Mouse (Mus musculus): ENCODE measurements around the gene Actg1. TPM values are rescaled to one million over a fixed set of nuclear protein-coding genes. Genes with fewer than 3 reads are reported as not detected.

Gene Actg1
- polyA plus RNA-seq, 1 experiment = 2,358 TPM

GRCm38 (mm10) chr11:120351250-120352092 is 3.1 kb upstream of the Actg1 start:
- TF ChIP-seq POLR2AphosphoS2 (IDR thresholded peaks at IDR 0.05; ENCODE audit: insufficient read length, low read depth) (peak; percentile 53), MAX (IDR thresholded peaks at IDR 0.05; ENCODE audit: low read depth) (no peak)
- H3K27me3 ChIP-seq (ENCODE audit: control insufficient read depth, insufficient read depth, insufficient read length) = no peaks in the 10 kb centered on the region
- H3K4me3 ChIP-seq = peak overlapping the region; percentile 97
- peaks cover 26% of the 10 kb centered on the region for H3K79me2 ChIP-seq (ENCODE audit: control insufficient read depth, insufficient read depth)
- peaks cover 9% of the 10 kb centered on the region for H3K36me3 ChIP-seq (ENCODE audit: control insufficient read depth, insufficient read depth)
- no peak overlapping the region for H3ac ChIP-seq (ENCODE audit: control insufficient read depth, insufficient read length)
- peak overlapping the region; percentile 99 for H3K4me2 ChIP-seq (ENCODE audit: low read depth)

GRCm38 (mm10) chr11:120350711-120351110 is 2.4 kb upstream of the Actg1 start:
- Histone ChIP-seq H3K27me3 (ENCODE audit: control insufficient read depth, insufficient read depth, insufficient read length) (no peaks in the 10 kb centered on the region), H3K79me2 (ENCODE audit: control insufficient read depth, insufficient read depth) (peaks cover 27% of the 10 kb centered on the region), H3ac (ENCODE audit: control insufficient read depth, insufficient read length) (no peak overlapping the region), H3K4me2 (ENCODE audit: low read depth) (peak overlapping the region; percentile 99), H3K36me3 (ENCODE audit: control insufficient read depth, insufficient read depth) (peaks cover 9% of the 10 kb centered on the region), H3K4me3 (peak overlapping the region; percentile 97)
- TF ChIP-seq REST (IDR thresholded peaks at IDR 0.05; ENCODE audit: insufficient read depth, insufficient read length) (no peak), E2F4 (IDR thresholded peaks at IDR 0.05; ENCODE audit: insufficient read depth) (no peak), POLR2AphosphoS2 (IDR thresholded peaks at IDR 0.05; ENCODE audit: insufficient read length, low read depth) (no peak), SRF (IDR thresholded peaks at IDR 0.05; ENCODE audit: control insufficient read depth, insufficient read length, low read depth) (no peak), CEBPB (IDR thresholded peaks at IDR 0.05; ENCODE audit: insufficient read depth, poor library complexity, severe bottlenecking) (no peak), TCF12 (IDR thresholded peaks at IDR 0.05; ENCODE audit: insufficient read depth, poor library complexity, severe bottlenecking) (no peak), MYOG (IDR thresholded peaks at IDR 0.05; ENCODE audit: control insufficient read depth in 1 of 3, insufficient read depth in 1 of 3, insufficient read length in 2 of 3, low read depth in 2 of 3) (no peak), MAX (IDR thresholded peaks at IDR 0.05; ENCODE audit: low read depth) (no peak), POLR2A (IDR thresholded peaks at IDR 0.05; ENCODE audit: insufficient read length, low read depth) (no peak), TCF3 (IDR thresholded peaks at IDR 0.05; ENCODE audit: insufficient read length, low read depth) (no peak), USF1 (IDR thresholded peaks at IDR 0.05; ENCODE audit: low read depth) (no peak), MYOD1 (IDR thresholded peaks at IDR 0.05; ENCODE audit: control insufficient read depth in 1 of 3, insufficient read length in 2 of 3, low read depth in 2 of 3) (no peak)

GRCm38 (mm10) chr11:120349986-120350702 is 1.8 kb upstream of the Actg1 start:
- no peak for TF ChIP-seq MAX (IDR thresholded peaks at IDR 0.05; ENCODE audit: low read depth)
- TF ChIP-seq TCF3 (IDR thresholded peaks at IDR 0.05; ENCODE audit: insufficient read length, low read depth) = no peak
- TF ChIP-seq MYOG (IDR thresholded peaks at IDR 0.05; ENCODE audit: control insufficient read depth in 1 of 3, insufficient read depth in 1 of 3, insufficient read length in 2 of 3, low read depth in 2 of 3) = peak in 1 of 3 experiments; percentile 47
- peak; percentile 100 for TF ChIP-seq SRF (IDR thresholded peaks at IDR 0.05; ENCODE audit: control insufficient read depth, insufficient read length, low read depth)
- no peak for TF ChIP-seq E2F4 (IDR thresholded peaks at IDR 0.05; ENCODE audit: insufficient read depth)
- TF ChIP-seq POLR2AphosphoS2 (IDR thresholded peaks at IDR 0.05; ENCODE audit: insufficient read length, low read depth) = peak; percentile 82
- TF ChIP-seq TCF12 (IDR thresholded peaks at IDR 0.05; ENCODE audit: insufficient read depth, poor library complexity, severe bottlenecking) = no peak
- TF ChIP-seq CEBPB (IDR thresholded peaks at IDR 0.05; ENCODE audit: insufficient read depth, poor library complexity, severe bottlenecking) = no peak
- TF ChIP-seq USF1 (IDR thresholded peaks at IDR 0.05; ENCODE audit: low read depth) = peak; percentile 17
- no peak for TF ChIP-seq MYOD1 (IDR thresholded peaks at IDR 0.05; ENCODE audit: control insufficient read depth in 1 of 3, insufficient read length in 2 of 3, low read depth in 2 of 3)
- peak; percentile 71 for TF ChIP-seq POLR2A (IDR thresholded peaks at IDR 0.05; ENCODE audit: insufficient read length, low read depth)
- TF ChIP-seq REST (IDR thresholded peaks at IDR 0.05; ENCODE audit: insufficient read depth, insufficient read length) = no peak
- H3K79me2 ChIP-seq (ENCODE audit: control insufficient read depth, insufficient read depth) = peaks cover 32% of the 10 kb centered on the region
- peak overlapping the region; percentile 99 for H3K4me2 ChIP-seq (ENCODE audit: low read depth)
- H3K27me3 ChIP-seq (ENCODE audit: control insufficient read depth, insufficient read depth, insufficient read length) = no peaks in the 10 kb centered on the region
- H3K4me3 ChIP-seq = peak overlapping the region; percentile 97
- H3K36me3 ChIP-seq (ENCODE audit: control insufficient read depth, insufficient read depth) = peaks cover 14% of the 10 kb centered on the region
- peak overlapping the region; percentile 94 for H3ac ChIP-seq (ENCODE audit: control insufficient read depth, insufficient read length)

GRCm38 (mm10) chr11:120349371-120349985 is 1.1 kb upstream of the Actg1 start:
- Histone ChIP-seq H3K79me2 (ENCODE audit: control insufficient read depth, insufficient read depth) (peaks cover 33% of the 10 kb centered on the region), H3ac (ENCODE audit: control insufficient read depth, insufficient read length) (peak overlapping the region; percentile 94), H3K27me3 (ENCODE audit: control insufficient read depth, insufficient read depth, insufficient read length) (no peaks in the 10 kb centered on the region)

More at GRCm38 (mm10) chr11:120349371-120349985, 1.1 kb upstream of the Actg1 start:
- peak overlapping the region; percentile 97 for H3K4me3 ChIP-seq
- peak overlapping the region; percentile 99 for H3K4me2 ChIP-seq (ENCODE audit: low read depth)
- peaks cover 16% of the 10 kb centered on the region for H3K36me3 ChIP-seq (ENCODE audit: control insufficient read depth, insufficient read depth)
- TF ChIP-seq REST (IDR thresholded peaks at IDR 0.05; ENCODE audit: insufficient read depth, insufficient read length) (no peak), MAX (IDR thresholded peaks at IDR 0.05; ENCODE audit: low read depth) (no peak), POLR2A (IDR thresholded peaks at IDR 0.05; ENCODE audit: insufficient read length, low read depth) (peak; percentile 52), POLR2AphosphoS2 (IDR thresholded peaks at IDR 0.05; ENCODE audit: insufficient read length, low read depth) (peak; percentile 66)
